Mouse (Mus musculus) brain, embryonic 14.5 days (tissue): ENCODE data around the gene Pde4b.

ENCODE experiments used
- CTCF ChIP-seq: fragments of 200-500 bp; IDR thresholded peaks from 2 replicates; pipeline ENCODE4 v1.5.1; 2012; ENCODE audit warnings: inconsistent platforms, mild to moderate bottlenecking, moderate library complexity, borderline replicate concordance; ENCODE audit not compliant: insufficient read depth, insufficient read length; ENCODE audit errors: extremely low read depth
- POLR2A ChIP-seq: fragments of 200-500 bp; IDR thresholded peaks from 2 replicates; pipeline ENCODE4 v1.6.1; 2012; ENCODE audit warnings: mild to moderate bottlenecking, inconsistent platforms, borderline replicate concordance; ENCODE audit not compliant: poor library complexity, insufficient read depth, insufficient read length, severe bottlenecking; ENCODE audit errors: extremely low read depth

GRCm38 (mm10) chr4:102459216-102459999 is 372.1 kb downstream of the Pde4b start:
- no peak for TF ChIP-seq CTCF
- no peak for TF ChIP-seq POLR2A
